Mouse (Mus musculus) spleen, postnatal 10 days (tissue): ENCODE measurements at regions not wholly inside any gene's neighbourhood (a gene's known extent, or its start where the extent isn't known, plus 50 kb on each side); places are given as distances from the start of the nearest gene placed in this dataset.

Source experiments
- DNase-seq, 2 experiments: peaks; one replicate each; pipeline ENCODE4 v3.0.0; 2021 to 2022; ENCODE audit warnings: low spot score in 2 of 2

- DNase-seq = no peak
Measured at GRCm38 (mm10) chr2:179210164-179210805, 231.9 kb upstream of the Cdh4 start.

DNA sequence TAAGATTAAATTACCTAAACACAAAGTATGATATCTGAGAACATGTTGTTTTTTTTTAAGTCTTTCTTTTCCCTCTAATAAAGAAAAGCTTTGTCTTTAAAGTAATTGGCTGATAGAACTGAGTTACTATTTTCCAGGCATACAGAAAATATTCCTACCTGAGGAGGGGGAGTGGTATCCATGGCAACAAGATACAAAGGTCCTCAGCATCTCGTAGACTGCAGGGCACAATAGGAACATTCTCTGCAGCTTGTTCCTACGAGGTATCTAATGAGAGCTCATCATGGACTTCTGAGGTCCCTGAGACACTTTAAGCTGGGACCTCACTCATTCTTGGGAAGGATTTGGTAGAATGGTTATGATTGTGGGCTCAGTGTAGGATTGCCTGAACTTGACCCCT is 225.5 kb upstream of the Cdh4 start:
- DNase-seq = no peak

DNA sequence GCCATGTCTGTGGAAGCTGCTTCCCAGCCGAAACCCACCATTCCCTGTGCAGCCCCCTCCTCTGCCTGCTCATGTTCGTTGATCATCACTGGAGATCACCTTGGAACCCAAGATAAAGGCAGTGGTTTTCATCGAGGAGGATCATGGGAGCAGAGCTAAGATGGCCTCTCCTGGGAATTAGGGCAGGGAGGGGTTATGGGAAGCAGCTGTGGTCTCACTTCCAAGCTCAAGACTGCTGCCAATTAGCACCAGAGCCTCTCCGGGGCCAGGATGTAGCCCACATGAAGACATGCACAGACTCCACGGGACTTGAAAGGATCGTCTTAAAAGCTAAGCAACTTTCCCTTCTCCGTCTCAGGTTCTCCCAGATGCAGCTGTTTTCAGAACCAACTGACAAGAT is 214.1 kb upstream of the Cdh4 start:
- no peak for DNase-seq

DNA sequence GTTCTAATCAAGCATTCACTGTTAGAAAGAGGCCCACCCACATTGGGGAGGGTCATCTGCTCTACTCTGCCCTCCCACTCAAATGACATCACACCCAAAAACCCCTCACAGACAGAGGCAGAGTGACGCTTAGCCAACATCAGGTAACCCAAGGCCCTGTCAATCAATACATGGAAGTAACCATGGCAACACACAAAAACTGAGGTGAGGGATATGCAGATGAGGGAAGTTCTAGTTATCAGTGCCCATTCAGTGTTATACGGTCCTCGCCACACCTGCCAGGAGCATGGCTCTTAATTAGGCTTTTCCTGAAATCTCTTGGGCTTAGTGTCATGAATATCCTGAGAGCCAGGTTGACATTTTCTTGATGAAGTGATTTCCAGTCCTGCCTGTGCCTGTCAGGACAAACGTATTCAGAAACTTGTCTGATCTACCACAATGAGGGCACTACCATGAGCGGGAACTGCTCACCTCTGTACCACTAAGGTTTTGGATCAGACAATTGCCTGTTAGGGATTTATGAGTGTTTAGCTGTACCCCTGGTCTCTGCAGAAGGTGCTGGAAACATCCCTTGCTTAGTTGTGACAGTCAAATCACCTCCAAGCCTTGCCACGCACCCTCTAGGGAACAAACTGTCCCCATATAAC is 210.4 kb upstream of the Cdh4 start:
- DNase-seq = no peak

DNA sequence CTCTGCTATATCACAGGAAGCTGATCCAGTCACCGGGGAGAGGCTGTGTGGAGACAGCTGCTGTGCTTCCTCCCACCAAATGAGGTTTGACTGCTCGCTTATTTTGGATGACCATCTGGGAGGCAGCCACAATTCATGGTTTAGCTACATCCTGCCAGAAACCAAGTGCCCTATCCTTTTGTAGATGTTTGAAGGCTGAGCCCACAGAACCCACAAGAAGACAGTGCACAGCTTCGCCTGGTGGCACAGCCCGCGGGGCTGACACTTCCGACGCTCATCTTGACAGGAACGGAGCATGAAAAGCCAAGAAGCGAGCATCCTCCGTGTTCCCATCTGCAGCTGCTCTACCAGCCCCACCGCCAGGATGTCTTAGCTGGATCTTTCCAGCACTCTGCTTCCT is 204.1 kb upstream of the Cdh4 start:
- no peak for DNase-seq

GRCm38 (mm10) chr2:179260892-179261291 is 181.3 kb upstream of the Cdh4 start:
- no peak for DNase-seq

- DNase-seq = no peak
Measured at GRCm38 (mm10) chr2:179263888-179264287, 178.3 kb upstream of the Cdh4 start.

DNA sequence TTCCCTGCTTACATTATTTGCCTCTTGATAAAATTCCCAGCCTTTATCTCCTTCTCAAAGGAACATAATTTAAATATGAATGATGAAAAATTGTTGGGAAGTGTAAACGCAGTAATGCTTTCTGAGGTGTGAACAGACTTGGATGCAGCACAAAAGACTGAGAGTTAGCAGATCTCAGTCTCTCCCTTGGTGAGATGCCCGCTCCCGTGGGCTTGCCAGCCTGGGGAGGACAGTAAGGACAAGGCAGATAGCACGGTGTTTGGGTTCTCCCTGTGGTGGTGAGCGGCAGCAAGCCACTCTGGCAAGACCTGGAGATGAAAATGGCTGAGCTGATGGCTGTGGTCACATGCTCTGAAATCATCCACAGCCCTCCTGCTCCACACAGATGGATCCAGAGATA is 176.8 kb upstream of the Cdh4 start:
- no peak for DNase-seq

GRCm38 (mm10) chr2:179277204-179277886 is 164.9 kb upstream of the Cdh4 start:
- DNase-seq = no peak

GRCm38 (mm10) chr2:179277887-179278282 is 164.3 kb upstream of the Cdh4 start:
- DNase-seq = no peak

- DNase-seq = no peak
Measured at GRCm38 (mm10) chr2:179282276-179282675, 160.0 kb upstream of the Cdh4 start.

GRCm38 (mm10) chr2:179290394-179290793 is 151.8 kb upstream of the Cdh4 start:
- no peak for DNase-seq

DNA sequence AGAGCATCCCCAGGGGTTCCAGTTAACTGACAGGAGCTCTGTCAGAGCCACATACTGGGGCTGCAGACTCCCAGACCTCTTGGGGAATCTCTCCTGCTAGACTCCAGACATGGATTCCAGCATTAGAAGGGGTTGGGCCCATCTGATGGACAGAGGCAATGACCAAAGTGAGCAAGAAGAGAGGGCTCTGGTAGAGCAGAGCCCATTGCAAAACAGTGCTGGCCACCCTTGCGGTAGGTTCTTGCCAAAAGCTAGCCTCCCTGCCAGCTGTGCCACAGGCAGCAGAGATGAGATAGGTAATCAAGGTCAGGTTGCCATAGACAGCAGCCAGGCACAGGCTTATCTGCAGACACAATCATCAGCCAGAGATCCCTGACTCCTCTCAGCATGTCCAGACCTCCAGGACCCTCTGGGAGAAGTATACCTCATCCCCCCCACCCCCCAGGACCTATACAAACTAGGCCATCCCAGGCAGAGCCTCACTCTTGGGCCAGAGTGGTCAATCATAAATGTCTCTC is 151.1 kb upstream of the Cdh4 start:
- DNase-seq = no peak

DNA sequence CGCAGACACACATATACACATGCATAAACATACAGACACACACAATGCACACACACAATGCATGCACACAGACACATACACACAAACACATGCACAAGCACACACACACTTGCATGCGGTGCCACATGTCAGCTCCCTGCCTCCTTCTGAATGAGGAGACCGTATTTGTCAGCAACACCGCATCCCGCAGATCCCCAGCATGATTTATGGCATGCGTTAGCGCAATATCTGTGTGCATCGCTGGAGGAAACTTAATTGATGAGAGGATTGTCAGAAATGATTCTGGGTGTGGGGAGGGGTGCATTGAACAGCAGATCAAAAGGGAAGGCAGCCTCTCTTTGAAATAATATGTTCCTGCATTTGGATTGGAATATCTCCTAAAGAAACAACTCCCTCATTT is 150.3 kb upstream of the Cdh4 start:
- no peak for DNase-seq

DNA sequence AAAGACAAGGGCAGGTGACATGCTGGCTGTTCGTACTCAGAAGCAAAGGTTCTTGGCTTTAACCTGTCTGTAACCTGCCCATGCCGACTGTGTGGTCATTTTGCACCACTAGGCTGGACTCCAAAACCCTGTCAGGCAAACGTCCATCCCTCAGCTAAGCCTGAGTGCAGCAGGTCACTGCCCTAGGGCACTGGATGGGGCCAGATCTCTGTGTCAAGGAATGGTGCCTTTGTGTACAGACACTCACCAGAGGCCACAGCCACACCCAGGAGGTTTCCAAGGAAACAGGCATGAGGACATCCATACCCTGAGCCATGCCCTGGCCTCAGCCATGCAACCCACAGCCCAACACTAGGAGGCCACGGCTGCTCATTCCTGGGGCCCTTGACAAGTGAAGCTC is 149.7 kb upstream of the Cdh4 start:
- no peak for DNase-seq

- no peak for DNase-seq
Measured at GRCm38 (mm10) chr2:179293114-179293513, 149.1 kb upstream of the Cdh4 start.

DNA sequence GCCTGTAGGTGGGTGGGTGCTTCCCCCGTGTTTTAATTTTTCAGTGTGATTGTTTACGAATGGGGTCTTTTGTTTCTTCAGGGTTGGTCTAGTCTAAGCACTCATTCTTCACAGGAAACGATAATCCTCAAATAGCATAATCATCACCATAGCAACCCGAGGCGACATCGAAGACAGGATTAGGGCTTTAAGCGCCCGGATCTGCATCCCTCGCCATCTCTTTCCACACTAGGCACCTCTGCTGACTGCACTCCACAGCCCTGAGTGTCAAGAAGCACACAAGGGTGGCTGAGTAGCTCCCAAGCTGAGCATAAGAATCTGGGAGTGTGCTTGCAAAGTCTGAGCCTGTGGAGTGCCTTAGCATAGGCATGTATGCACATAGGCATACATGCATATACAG is 145.2 kb upstream of the Cdh4 start:
- no peak for DNase-seq

GRCm38 (mm10) chr2:179303765-179304164 is 138.5 kb upstream of the Cdh4 start:
- DNase-seq = no peak

GRCm38 (mm10) chr2:179307286-179307931 is 134.8 kb upstream of the Cdh4 start:
- no peak for DNase-seq

- no peak for DNase-seq
Measured at GRCm38 (mm10) chr2:179307932-179308303, 134.3 kb upstream of the Cdh4 start.

DNA sequence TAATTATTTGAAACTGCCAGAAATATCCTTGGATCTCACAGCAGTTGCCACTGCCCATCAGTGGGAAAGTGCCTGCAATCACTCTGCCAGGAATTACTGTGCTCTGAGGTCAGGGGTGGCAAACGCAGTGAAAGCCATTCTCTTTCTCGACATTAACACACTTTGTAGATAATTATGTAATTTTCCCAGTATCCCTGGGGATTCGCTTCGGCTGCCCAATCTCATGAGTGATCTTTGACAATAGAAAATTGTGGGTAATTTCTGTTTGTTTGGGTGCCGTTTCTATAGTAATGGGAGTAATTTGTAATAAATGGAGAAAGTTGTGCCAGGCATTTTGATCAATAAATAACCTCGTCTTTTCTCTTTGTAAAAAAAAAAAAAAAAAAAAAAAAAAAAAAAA is 124.2 kb upstream of the Cdh4 start:
- no peak for DNase-seq

DNA sequence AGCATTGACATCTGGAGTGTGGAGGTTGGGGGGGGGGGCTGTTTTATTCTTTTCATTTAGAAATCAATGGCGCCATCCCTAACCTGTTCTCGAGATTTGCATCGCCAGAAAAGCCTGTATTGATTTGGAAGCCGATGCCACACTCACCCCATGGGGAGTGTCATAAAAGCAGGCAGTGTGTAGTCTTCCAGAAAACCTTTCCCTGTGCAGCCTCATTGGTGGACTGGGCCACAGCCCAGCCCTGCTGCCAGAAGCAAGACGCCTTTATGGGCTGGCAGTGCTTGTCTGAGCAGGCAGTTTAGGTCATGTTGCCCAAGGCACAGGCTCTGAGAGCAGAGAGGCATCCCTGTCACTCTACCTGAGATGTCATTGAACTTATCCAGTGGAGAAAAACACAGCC is 117.0 kb upstream of the Cdh4 start:
- DNase-seq = no peak
